Mouse (Mus musculus): ENCODE measurements around the gene P2rx2. TPM values are rescaled to one million over a fixed set of nuclear protein-coding genes. Genes with fewer than 3 reads are reported as not detected.

The P2rx2 gene
- polyA plus RNA-seq, 2 experiments, result 1.4 to 3.1 TPM

DNA sequence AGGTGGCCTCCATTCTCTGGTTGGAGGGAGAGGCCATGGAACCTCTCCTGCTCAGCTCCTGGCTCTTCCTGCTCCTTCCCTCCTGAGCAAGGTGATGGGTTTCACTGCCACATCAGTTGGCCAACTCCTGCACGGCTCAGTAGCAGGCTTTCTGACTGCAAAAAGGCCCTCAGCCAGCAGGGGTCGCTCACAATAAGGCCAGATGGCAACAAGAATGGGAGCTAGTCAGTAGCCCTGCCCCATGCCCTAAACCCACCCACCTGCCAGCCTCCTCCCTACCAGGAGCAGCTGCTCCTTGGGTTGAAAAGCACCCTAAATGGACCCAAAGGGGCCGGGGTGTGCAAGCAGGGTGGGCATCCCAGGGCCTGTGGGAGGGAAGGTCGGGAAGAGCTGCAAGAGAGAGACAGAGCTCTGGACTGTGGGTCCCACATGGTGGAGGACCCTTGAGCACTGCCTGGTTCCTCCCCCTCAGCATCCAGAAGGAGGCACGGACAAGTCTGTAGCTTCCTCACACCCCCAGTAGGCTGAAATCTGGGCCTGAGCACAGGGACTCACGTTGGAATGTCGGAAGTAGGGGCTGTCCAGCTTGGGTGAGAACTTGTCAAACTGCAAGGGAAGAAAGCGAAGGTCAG, 33.9 kb upstream of the P2rx2 start:
- Histone ChIP-seq H3K9me3 (ENCODE audit: control insufficient read depth, low read length) (no peaks in the 10 kb centered on the region), H3K4me1 (ENCODE audit: control insufficient read depth, insufficient read depth, low read length) (no peaks in the 10 kb centered on the region), H3K36me3 (ENCODE audit: control insufficient read depth, insufficient read depth, low read length) (peaks cover 60% of the 10 kb centered on the region), H3K4me2 (replicated peaks; ENCODE audit: low read depth, low read length, severe bottlenecking) (no peak overlapping the region), H3K27me3 (ENCODE audit: control insufficient read depth, insufficient read depth, low read length) (no peaks in the 10 kb centered on the region), H3K9ac (ENCODE audit: low read depth, low read length, severe bottlenecking) (no peak overlapping the region), H3K27ac (replicated peaks; ENCODE audit: low read depth, low read length) (no peak overlapping the region), H3K4me3 (replicated peaks; ENCODE audit: low read length) (no peak overlapping the region)
- 58% methylated on average over 8 of the region's 8 CpGs for WGBS
- peak; percentile 46 for DNase-seq (ENCODE audit: low spot score)
- no peak for ATAC-seq (ENCODE audit: low FRiP score, low read depth)
- no peak for TF ChIP-seq POLR2A (IDR thresholded peaks at IDR 0.05; ENCODE audit: borderline replicate concordance, extremely low read depth, insufficient read depth, insufficient read length)

DNA sequence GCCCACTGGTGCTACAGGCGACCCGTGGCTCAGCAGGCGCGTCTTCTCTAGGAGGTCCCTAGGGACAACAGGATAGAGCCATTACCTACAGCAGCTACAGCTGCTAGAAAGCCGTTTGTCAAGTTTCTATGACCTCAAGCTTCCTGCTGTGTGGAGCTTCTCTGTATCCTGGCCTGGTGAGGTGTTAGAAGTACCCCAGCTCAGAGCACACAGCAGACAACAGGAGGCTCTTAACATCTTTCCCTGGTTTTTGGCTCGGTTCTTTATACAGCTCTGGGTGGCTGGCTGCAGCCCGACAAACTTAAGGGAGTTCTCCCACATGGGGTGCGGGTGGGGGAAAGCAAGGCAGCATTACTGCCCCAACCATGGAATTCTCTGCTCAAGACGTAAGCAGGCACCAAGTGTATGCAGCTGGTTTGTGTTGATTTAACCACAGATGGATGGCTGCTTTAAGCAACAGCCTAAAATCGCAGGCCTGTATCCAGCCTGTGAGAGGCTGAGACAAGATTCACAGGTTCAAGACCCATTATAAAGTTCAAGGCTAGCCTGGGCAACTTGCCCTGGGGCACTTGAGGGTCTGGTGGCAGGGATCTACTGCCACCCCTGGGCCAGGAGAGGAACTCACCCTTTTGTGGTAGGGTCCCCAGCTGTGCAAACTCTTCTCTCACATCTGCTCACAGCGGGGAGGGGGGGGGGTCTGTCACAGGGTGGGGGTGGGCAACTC, 21.0 kb upstream of the P2rx2 start:
- peak overlapping the region; percentile 88 for H3K4me2 ChIP-seq (replicated peaks; ENCODE audit: low read depth, low read length, severe bottlenecking)
- peaks cover 4% of the 10 kb centered on the region; the same call in 1 of the 2 replicates for H3K4me1 ChIP-seq (ENCODE audit: control insufficient read depth, insufficient read depth, low read length)
- peaks cover 35% of the 10 kb centered on the region for H3K36me3 ChIP-seq (ENCODE audit: control insufficient read depth, insufficient read depth, low read length)
- H3K9me3 ChIP-seq (ENCODE audit: control insufficient read depth, low read length), result no peaks in the 10 kb centered on the region
- no peaks in the 10 kb centered on the region for H3K27me3 ChIP-seq (ENCODE audit: control insufficient read depth, insufficient read depth, low read length)
- ATAC-seq (ENCODE audit: low FRiP score, low read depth) (0 out of 2 replicates have a peak, but pooled peaks have one; percentile 11), DNase-seq (ENCODE audit: low spot score) (peak; percentile 11)
- TF ChIP-seq POLR2A (IDR thresholded peaks at IDR 0.05; ENCODE audit: borderline replicate concordance, extremely low read depth, insufficient read depth, insufficient read length), result no peak
- H3K27ac ChIP-seq (replicated peaks; ENCODE audit: low read depth, low read length), result no peak overlapping the region
- peak overlapping the region; percentile 49 for H3K4me3 ChIP-seq (replicated peaks; ENCODE audit: low read length)
- H3K9ac ChIP-seq (ENCODE audit: low read depth, low read length, severe bottlenecking), result peak overlapping the region; percentile 58
- 33% methylated on average over 11 of the region's 11 CpGs for WGBS

DNA sequence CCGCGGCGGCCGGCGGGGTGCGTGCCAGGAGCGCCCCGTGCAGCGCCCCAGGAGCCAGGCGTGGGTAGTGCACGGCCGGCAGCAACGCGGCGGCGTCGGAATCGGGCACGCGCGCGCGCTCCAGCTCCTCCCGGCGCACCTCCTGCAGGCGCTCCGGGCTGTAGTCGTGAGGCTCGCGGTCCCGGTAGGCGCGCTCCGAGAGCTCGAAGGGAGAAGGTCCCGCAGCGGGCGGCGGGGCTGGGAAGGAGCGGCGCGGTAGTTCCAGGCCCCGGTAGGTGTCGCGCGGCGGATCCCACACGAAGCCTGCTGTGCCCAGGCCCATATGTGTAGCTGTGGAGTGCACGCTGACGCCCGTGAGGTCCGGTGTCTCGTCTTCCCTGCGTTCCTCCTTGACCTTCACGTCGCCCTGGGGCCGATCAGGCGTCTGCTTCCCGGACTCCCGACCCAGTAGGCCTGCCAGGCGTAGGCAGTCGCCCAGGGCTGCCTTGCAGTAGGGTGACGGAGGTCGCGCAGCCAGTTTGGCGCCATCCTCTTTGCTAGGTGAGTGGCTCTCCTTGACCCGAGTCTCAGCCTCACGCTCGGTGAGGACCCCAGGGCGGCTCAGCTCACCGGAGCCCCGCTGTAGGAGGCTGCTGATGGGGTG, 20.3 kb upstream of the P2rx2 start:
- ATAC-seq (ENCODE audit: low FRiP score, low read depth) (peak; percentile 81), DNase-seq (ENCODE audit: low spot score) (peak; percentile 82)
- H3K27me3 ChIP-seq (ENCODE audit: control insufficient read depth, insufficient read depth, low read length), result no peaks in the 10 kb centered on the region
- H3K4me2 ChIP-seq (replicated peaks; ENCODE audit: low read depth, low read length, severe bottlenecking), result peak overlapping the region; percentile 88
- H3K4me3 ChIP-seq (replicated peaks; ENCODE audit: low read length), result peak overlapping the region; percentile 49
- TF ChIP-seq POLR2A (IDR thresholded peaks at IDR 0.05; ENCODE audit: borderline replicate concordance, extremely low read depth, insufficient read depth, insufficient read length), result no peak
- WGBS, result 9% methylated on average over 30 of the region's 72 CpGs
- H3K27ac ChIP-seq (replicated peaks; ENCODE audit: low read depth, low read length), result no peak overlapping the region
- peak overlapping the region; percentile 58 for H3K9ac ChIP-seq (ENCODE audit: low read depth, low read length, severe bottlenecking)
- H3K9me3 ChIP-seq (ENCODE audit: control insufficient read depth, low read length), result no peaks in the 10 kb centered on the region
- peaks cover 4% of the 10 kb centered on the region; the same call in 1 of the 2 replicates for H3K4me1 ChIP-seq (ENCODE audit: control insufficient read depth, insufficient read depth, low read length)
- peaks cover 29% of the 10 kb centered on the region for H3K36me3 ChIP-seq (ENCODE audit: control insufficient read depth, insufficient read depth, low read length)

DNA sequence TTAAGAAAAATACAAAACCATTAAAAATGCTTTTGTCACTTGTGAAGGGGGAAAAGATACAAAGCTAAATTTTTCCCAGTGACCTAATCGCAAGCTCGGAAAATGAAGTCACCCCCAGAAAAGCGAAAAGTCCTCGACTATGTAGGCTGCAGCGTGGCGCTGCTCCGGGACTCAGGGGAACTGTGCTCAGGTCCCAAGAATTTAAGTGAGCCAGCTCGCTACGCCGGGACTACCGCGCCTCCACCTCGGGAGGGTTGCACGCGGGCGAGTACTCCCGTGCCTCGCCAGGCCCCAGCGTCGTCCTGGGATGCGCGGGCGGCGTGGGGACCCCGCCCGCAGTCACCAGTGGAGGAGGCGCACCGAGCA, 19.8 kb upstream of the P2rx2 start:
- no peak for TF ChIP-seq POLR2A (IDR thresholded peaks at IDR 0.05; ENCODE audit: borderline replicate concordance, extremely low read depth, insufficient read depth, insufficient read length)
- WGBS, result 4% methylated on average over 26 of the region's 28 CpGs
- DNase-seq (ENCODE audit: low spot score) (no peak), ATAC-seq (ENCODE audit: low FRiP score, low read depth) (peak; percentile 50; the same call in 1 of the 2 replicates)
- H3K9ac ChIP-seq (ENCODE audit: low read depth, low read length, severe bottlenecking), result peak overlapping the region; percentile 58
- H3K9me3 ChIP-seq (ENCODE audit: control insufficient read depth, low read length), result no peaks in the 10 kb centered on the region
- H3K27me3 ChIP-seq (ENCODE audit: control insufficient read depth, insufficient read depth, low read length), result no peaks in the 10 kb centered on the region
- no peak overlapping the region for H3K27ac ChIP-seq (replicated peaks; ENCODE audit: low read depth, low read length)
- H3K4me2 ChIP-seq (replicated peaks; ENCODE audit: low read depth, low read length, severe bottlenecking), result peak overlapping the region; percentile 88
- H3K4me3 ChIP-seq (replicated peaks; ENCODE audit: low read length), result peak overlapping the region; percentile 49
- H3K4me1 ChIP-seq (ENCODE audit: control insufficient read depth, insufficient read depth, low read length), result peaks cover 4% of the 10 kb centered on the region; the same call in 1 of the 2 replicates
- H3K36me3 ChIP-seq (ENCODE audit: control insufficient read depth, insufficient read depth, low read length), result peaks cover 25% of the 10 kb centered on the region

DNA sequence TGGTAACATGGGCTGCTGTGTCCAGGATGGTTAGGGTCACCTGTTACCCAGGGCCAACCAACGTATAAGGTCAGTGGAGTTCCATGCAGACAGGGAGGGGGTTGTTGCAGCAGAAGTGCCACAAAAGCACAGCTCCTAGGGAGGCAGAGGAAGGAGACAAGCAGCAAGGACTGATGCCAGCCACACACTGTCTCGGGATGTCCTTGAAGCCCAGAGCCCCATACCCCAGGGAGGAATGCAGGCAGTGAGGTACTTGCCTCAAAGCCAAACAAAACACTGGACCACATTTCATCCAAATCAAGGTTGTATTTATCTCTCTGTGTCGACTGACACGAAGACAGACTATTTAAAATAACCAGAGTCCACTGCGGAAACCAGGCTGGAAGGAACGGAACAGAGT, 18.5 kb upstream of the P2rx2 start:
- no peaks in the 10 kb centered on the region for H3K9me3 ChIP-seq (ENCODE audit: control insufficient read depth, low read length)
- TF ChIP-seq POLR2A (IDR thresholded peaks at IDR 0.05; ENCODE audit: borderline replicate concordance, extremely low read depth, insufficient read depth, insufficient read length), result no peak
- H3K4me1 ChIP-seq (ENCODE audit: control insufficient read depth, insufficient read depth, low read length), result peaks cover 4% of the 10 kb centered on the region; the same call in 1 of the 2 replicates
- ATAC-seq (ENCODE audit: low FRiP score, low read depth) (no peak), DNase-seq (ENCODE audit: low spot score) (no peak)
- no peak overlapping the region for H3K9ac ChIP-seq (ENCODE audit: low read depth, low read length, severe bottlenecking)
- WGBS, result 91% methylated on average over 6 of the region's 6 CpGs
- no peaks in the 10 kb centered on the region for H3K27me3 ChIP-seq (ENCODE audit: control insufficient read depth, insufficient read depth, low read length)
- no peak overlapping the region for H3K4me2 ChIP-seq (replicated peaks; ENCODE audit: low read depth, low read length, severe bottlenecking)
- H3K27ac ChIP-seq (replicated peaks; ENCODE audit: low read depth, low read length), result no peak overlapping the region
- H3K36me3 ChIP-seq (ENCODE audit: control insufficient read depth, insufficient read depth, low read length), result peaks cover 16% of the 10 kb centered on the region
- H3K4me3 ChIP-seq (replicated peaks; ENCODE audit: low read length), result no peak overlapping the region
